Mouse (Mus musculus) myocyte (in vitro differentiated cells): ENCODE results near the gene Srek1ip1. TPM values are rescaled to one million over a fixed set of nuclear protein-coding genes. Genes with fewer than 3 reads are reported as not detected.

Experiments used
- H3K27me3 ChIP-seq: one replicate; pipeline ENCODE4 v1.6.1; 2011; ENCODE audit not compliant: control insufficient read depth, insufficient read depth, insufficient read length
- H3K36me3 ChIP-seq: one replicate; pipeline ENCODE4 v1.6.1; 2011; ENCODE audit not compliant: control insufficient read depth, insufficient read depth
- H3K4me2 ChIP-seq: one replicate; pipeline ENCODE4 v1.6.1; 2011; ENCODE audit warnings: low read depth, control low read depth
- H3K4me3 ChIP-seq: one replicate; pipeline ENCODE4 v1.5.1; 2011; ENCODE audit warnings: mild to moderate bottlenecking, control low read depth, moderate library complexity
- H3K79me2 ChIP-seq: one replicate; pipeline ENCODE4 v1.6.1; 2011; ENCODE audit not compliant: control insufficient read depth, insufficient read depth
- H3ac ChIP-seq: one replicate; pipeline ENCODE4 v1.6.1; 2011; ENCODE audit not compliant: control insufficient read depth, insufficient read length
- CEBPB ChIP-seq: IDR thresholded peaks from 2 replicates; pipeline ENCODE4 v1.6.1; 2011; ENCODE audit warnings: mild to moderate bottlenecking, moderate library complexity; ENCODE audit not compliant: poor library complexity, insufficient read depth, severe bottlenecking
- E2F4 ChIP-seq: IDR thresholded peaks from one replicate; pipeline ENCODE4 v1.6.1; 2011; ENCODE audit warnings: mild to moderate bottlenecking, control low read depth, moderate library complexity; ENCODE audit not compliant: insufficient read depth
- MYOD1 ChIP-seq, 3 experiments: IDR thresholded peaks; one replicate each; pipeline ENCODE4 v1.6.1; 2011; ENCODE audit warnings: control low read depth in 2 of 3, low read depth in 2 of 3, mild to moderate bottlenecking in 2 of 3, moderate library complexity in 1 of 3; ENCODE audit not compliant: insufficient read length in 2 of 3, control insufficient read depth in 1 of 3
- POLR2A ChIP-seq: IDR thresholded peaks from one replicate; pipeline ENCODE4 v1.6.1; 2011; ENCODE audit warnings: low read depth, mild to moderate bottlenecking, control low read depth, moderate library complexity; ENCODE audit not compliant: insufficient read length
- POLR2AphosphoS2 ChIP-seq: IDR thresholded peaks from one replicate; pipeline ENCODE4 v1.6.1; 2011; ENCODE audit warnings: low read depth, control low read depth; ENCODE audit not compliant: insufficient read length
- SRF ChIP-seq: IDR thresholded peaks from one replicate; pipeline ENCODE4 v1.6.1; 2011; ENCODE audit warnings: low read depth; ENCODE audit not compliant: control insufficient read depth, insufficient read length
- TCF12 ChIP-seq: IDR thresholded peaks from one replicate; pipeline ENCODE4 v1.6.1; 2011; ENCODE audit warnings: mild to moderate bottlenecking, control low read depth; ENCODE audit not compliant: poor library complexity, insufficient read depth, severe bottlenecking
- USF1 ChIP-seq: IDR thresholded peaks from one replicate; pipeline ENCODE4 v1.6.1; 2011; ENCODE audit warnings: low read depth, mild to moderate bottlenecking, control low read depth, moderate library complexity
- polyA plus RNA-seq: library from polyadenylated mRNA; unstranded; fragments of >200 nt; fragmentation: generic; extraction: Trizol; gene quantifications from one replicate; pipeline ENCODE4 v1.2.1, GENCODE M21; 2012; ENCODE audit warnings: missing spikeins

Gene Srek1ip1
- polyA plus RNA-seq, 1 experiment = 7.2 TPM

GRCm38 (mm10) chr13:104886308-104887032 lies 94.2 kb downstream of the Srek1ip1 start:
- Histone ChIP-seq H3K4me3 (no peak overlapping the region), H3K4me2 (no peak overlapping the region), H3K79me2 (no peaks in the 10 kb centered on the region), H3K36me3 (no peaks in the 10 kb centered on the region), H3ac (no peak overlapping the region), H3K27me3 (no peaks in the 10 kb centered on the region)
- no peak for TF ChIP-seq CEBPB
- no peak for TF ChIP-seq POLR2A
- no peak for TF ChIP-seq USF1
- no peak for TF ChIP-seq TCF12
- no peak for TF ChIP-seq MYOD1 (IDR thresholded peaks at IDR 0.05; ENCODE audit: control insufficient read depth in 1 of 3, insufficient read length in 2 of 3, low read depth in 2 of 3)
- TF ChIP-seq SRF = no peak
- TF ChIP-seq POLR2AphosphoS2 = no peak
- TF ChIP-seq E2F4 = no peak

Other genes with a start within 250 kb of the Srek1ip1 start
- 5.4 TPM for gene Cwc27, start 24.7 kb downstream of the Srek1ip1 start, polyA plus RNA-seq
- gene Shisal2b, start 71.4 kb downstream of the Srek1ip1 start, polyA plus RNA-seq = not detected